Mouse (Mus musculus) midbrain, embryonic 15.5 days (tissue): ENCODE data around the gene Ptprs. TPM values are rescaled to one million over a fixed set of nuclear protein-coding genes. Genes with fewer than 3 reads are reported as not detected.

Experiments
- ATAC-seq: fragments of 200-750 bp; cut with Nextera tagmentation; replicated peaks from 2 replicates; pipeline ENCODE4 v1.8.0; 2017; ENCODE audit warnings: moderate TSS enrichment
- H3K27ac ChIP-seq: fragments of 300-500 bp; sonication (generic); 2 replicates; pipeline ENCODE4 v1.5.1; 2015; ENCODE audit warnings: mild to moderate bottlenecking, inconsistent platforms
- H3K27me3 ChIP-seq: fragments of 300-500 bp; sonication (generic); replicated peaks from 2 replicates; pipeline ENCODE4 v1.6.1; 2015; ENCODE audit warnings: inconsistent platforms
- H3K36me3 ChIP-seq: fragments of 300-500 bp; sonication (generic); replicated peaks from 2 replicates; pipeline ENCODE4 v1.6.1; 2015; ENCODE audit warnings: inconsistent platforms
- H3K4me1 ChIP-seq: fragments of 300-500 bp; sonication (generic); 2 replicates; pipeline ENCODE4 v1.6.1; 2015; ENCODE audit warnings: inconsistent platforms
- H3K4me2 ChIP-seq: fragments of 300-500 bp; sonication (generic); 2 replicates; pipeline ENCODE4 v1.6.1; 2015; ENCODE audit warnings: inconsistent platforms, mild to moderate bottlenecking, moderate library complexity
- H3K4me3 ChIP-seq: fragments of 300-500 bp; sonication (generic); 2 replicates; pipeline ENCODE4 v1.5.1; 2015; ENCODE audit warnings: mild to moderate bottlenecking, inconsistent platforms
- H3K9ac ChIP-seq: fragments of 300-500 bp; sonication (generic); 2 replicates; pipeline ENCODE4 v1.6.1; 2015; ENCODE audit warnings: mild to moderate bottlenecking, inconsistent platforms
- H3K9me3 ChIP-seq: fragments of 300-500 bp; sonication (generic); 2 replicates; pipeline ENCODE4 v1.6.1; 2016; ENCODE audit warnings: inconsistent platforms
- WGBS: fragments of 180-500 bp; shearing (Covaris S2); methylation state at CpG from one replicate; pipeline ENCODE4 v1.1.7; 2015; ENCODE audit warnings: mixed read lengths; 5-methylcytosine and 5-hydroxymethylcytosine counted together
- polyA plus RNA-seq: library from polyadenylated mRNA; unstranded; fragments of >200 nt; fragmentation: Nextera tagmentation; extraction: Ambion mirVana; gene quantifications from 2 replicates; pipeline ENCODE4 v1.2.1, GENCODE M21; 2015

Ptprs gene
- 339 and 349 TPM in 2 replicates for polyA plus RNA-seq

- no peaks in the 10 kb centered on the region for H3K27me3 ChIP-seq
- peak; percentile 90 for ATAC-seq
- no peaks in the 10 kb centered on the region for H3K9me3 ChIP-seq
- peaks cover 33% of the 10 kb centered on the region for H3K4me1 ChIP-seq
- peak within 1 kb of the TSS; percentile 76 for H3K4me3 ChIP-seq
- no peaks in the 10 kb centered on the region for H3K36me3 ChIP-seq
- 0% methylated on average over 18 of the region's 27 CpGs for WGBS
- peak within 1 kb of the TSS; percentile 96 for H3K27ac ChIP-seq
- peak within 1 kb of the TSS; percentile 95 for H3K4me2 ChIP-seq
- peak within 1 kb of the TSS; percentile 93 for H3K9ac ChIP-seq
Measured at GRCm38 (mm10) chr17:56476402-56476752, at the start of gene Ptprs. Gene Ptprs (minus strand): TSS chr17:56476483.

- no peaks in the 10 kb centered on the region for H3K27me3 ChIP-seq
- no peaks in the 10 kb centered on the region for H3K36me3 ChIP-seq
- H3K4me1 ChIP-seq, result no peaks in the 10 kb centered on the region
- no peak overlapping the region for H3K27ac ChIP-seq
- H3K9ac ChIP-seq, result no peak overlapping the region
- ATAC-seq, result no peak
- WGBS, result 72% methylated on average over 4 of the region's 4 CpGs
- H3K9me3 ChIP-seq, result no peaks in the 10 kb centered on the region
- no peak overlapping the region for H3K4me2 ChIP-seq
- H3K4me3 ChIP-seq, result no peak overlapping the region
Measured at GRCm38 (mm10) chr17:56524943-56525342, 48.7 kb upstream of the Ptprs start.

- Histone ChIP-seq H3K4me3 (no peak overlapping the region), H3K27ac (no peak overlapping the region), H3K36me3 (no peaks in the 10 kb centered on the region), H3K4me2 (no peak overlapping the region), H3K4me1 (no peaks in the 10 kb centered on the region), H3K9me3 (no peaks in the 10 kb centered on the region), H3K9ac (no peak overlapping the region), H3K27me3 (no peaks in the 10 kb centered on the region)
- WGBS, result 63% methylated on average over 1 of the region's 1 CpGs
- ATAC-seq, result no peak
Measured at GRCm38 (mm10) chr17:56522744-56523143, 46.5 kb upstream of the Ptprs start.

GRCm38 (mm10) chr17:56515690-56516410 is 39.6 kb upstream of the Ptprs start:
- Histone ChIP-seq H3K4me1 (peaks cover 19% of the 10 kb centered on the region), H3K9ac (no peak overlapping the region), H3K4me2 (0 out of 2 replicates have a peak overlapping the region, but pooled peaks have one; percentile 17), H3K36me3 (no peaks in the 10 kb centered on the region), H3K27ac (peak overlapping the region; percentile 47), H3K4me3 (no peak overlapping the region), H3K9me3 (no peaks in the 10 kb centered on the region), H3K27me3 (peaks cover 19% of the 10 kb centered on the region)
- 10% methylated on average over 13 of the region's 13 CpGs for WGBS
- ATAC-seq, result peak; percentile 70

GRCm38 (mm10) chr17:56514916-56515315 is 38.6 kb upstream of the Ptprs start:
- WGBS, result 49% methylated on average over 12 of the region's 12 CpGs
- H3K4me3 ChIP-seq, result no peak overlapping the region
- no peaks in the 10 kb centered on the region for H3K36me3 ChIP-seq
- no peaks in the 10 kb centered on the region for H3K9me3 ChIP-seq
- peaks cover 28% of the 10 kb centered on the region for H3K4me1 ChIP-seq
- ATAC-seq, result no peak
- no peak overlapping the region for H3K4me2 ChIP-seq
- H3K27me3 ChIP-seq, result peaks cover 28% of the 10 kb centered on the region
- H3K9ac ChIP-seq, result no peak overlapping the region
- H3K27ac ChIP-seq, result no peak overlapping the region

GRCm38 (mm10) chr17:56514330-56514729 is 38.0 kb upstream of the Ptprs start:
- Histone ChIP-seq H3K27ac (no peak overlapping the region), H3K4me2 (no peak overlapping the region)

GRCm38 (mm10) chr17:56512310-56512709 is 36.0 kb upstream of the Ptprs start, which contains the start of gene Znrf4:
Gene Znrf4 (minus strand): TSS chr17:56512431.
- H3K27me3 ChIP-seq, result peaks cover 28% of the 10 kb centered on the region
- H3K4me2 ChIP-seq, result peak within 1 kb of the TSS; percentile 46
- H3K9ac ChIP-seq, result no peak within 1 kb of the TSS
- no peaks in the 10 kb centered on the region for H3K9me3 ChIP-seq
- ATAC-seq, result no peak
- peaks cover 34% of the 10 kb centered on the region for H3K4me1 ChIP-seq
- no peaks in the 10 kb centered on the region for H3K36me3 ChIP-seq
- 68% methylated on average over 22 of the region's 22 CpGs for WGBS
- H3K4me3 ChIP-seq, result peak within 1 kb of the TSS; percentile 27
- H3K27ac ChIP-seq, result no peak within 1 kb of the TSS

More at GRCm38 (mm10) chr17:56514330-56514729, 38.0 kb upstream of the Ptprs start:
- no peaks in the 10 kb centered on the region for H3K9me3 ChIP-seq
- H3K36me3 ChIP-seq, result no peaks in the 10 kb centered on the region
- no peak for ATAC-seq
- H3K27me3 ChIP-seq, result peaks cover 28% of the 10 kb centered on the region
- no peak overlapping the region for H3K4me3 ChIP-seq
- H3K9ac ChIP-seq, result no peak overlapping the region
- H3K4me1 ChIP-seq, result peaks cover 29% of the 10 kb centered on the region

- 22% methylated on average over 29 of the region's 29 CpGs for WGBS
- no peak overlapping the region for H3K9ac ChIP-seq
- H3K4me1 ChIP-seq, result peaks cover 39% of the 10 kb centered on the region
Measured at GRCm38 (mm10) chr17:56511707-56512090, 35.4 kb upstream of the Ptprs start.

GRCm38 (mm10) chr17:56510970-56511706 is 34.9 kb upstream of the Ptprs start:
- no peaks in the 10 kb centered on the region for H3K36me3 ChIP-seq
- no peak overlapping the region for H3K9ac ChIP-seq
- peak overlapping the region; percentile 46 for H3K4me2 ChIP-seq
- H3K4me1 ChIP-seq, result peaks cover 43% of the 10 kb centered on the region
- no peak for ATAC-seq
- peaks cover 28% of the 10 kb centered on the region for H3K27me3 ChIP-seq
- H3K27ac ChIP-seq, result no peak overlapping the region
- H3K9me3 ChIP-seq, result no peaks in the 10 kb centered on the region
- 8% methylated on average over 60 of the region's 60 CpGs for WGBS
- peak overlapping the region; percentile 27 for H3K4me3 ChIP-seq

More at GRCm38 (mm10) chr17:56511707-56512090, 35.4 kb upstream of the Ptprs start:
- no peak for ATAC-seq
- Histone ChIP-seq H3K36me3 (no peaks in the 10 kb centered on the region), H3K4me3 (peak overlapping the region; percentile 27), H3K4me2 (peak overlapping the region; percentile 46), H3K27me3 (peaks cover 28% of the 10 kb centered on the region), H3K9me3 (no peaks in the 10 kb centered on the region), H3K27ac (no peak overlapping the region)

- Histone ChIP-seq H3K9ac (no peak overlapping the region), H3K4me2 (no peak overlapping the region), H3K4me1 (peaks cover 36% of the 10 kb centered on the region), H3K36me3 (no peaks in the 10 kb centered on the region), H3K27me3 (peaks cover 28% of the 10 kb centered on the region), H3K4me3 (no peak overlapping the region), H3K9me3 (no peaks in the 10 kb centered on the region), H3K27ac (peak overlapping the region; percentile 28; the same call in 1 of the 2 replicates)
- ATAC-seq, result no peak
- WGBS, result 26% methylated on average over 27 of the region's 27 CpGs
Measured at GRCm38 (mm10) chr17:56510473-56510969, 34.2 kb upstream of the Ptprs start.

GRCm38 (mm10) chr17:56509707-56510472 is 33.6 kb upstream of the Ptprs start:
- H3K9me3 ChIP-seq, result no peaks in the 10 kb centered on the region
- H3K4me1 ChIP-seq, result peaks cover 33% of the 10 kb centered on the region
- H3K27me3 ChIP-seq, result peaks cover 28% of the 10 kb centered on the region
- no peak overlapping the region for H3K4me3 ChIP-seq
- no peak overlapping the region for H3K9ac ChIP-seq
- H3K4me2 ChIP-seq, result no peak overlapping the region
- no peaks in the 10 kb centered on the region for H3K36me3 ChIP-seq
- H3K27ac ChIP-seq, result peak overlapping the region; percentile 53
- no peak for ATAC-seq
- WGBS, result 5% methylated on average over 30 of the region's 37 CpGs
